Mouse (Mus musculus) ES-Bruce4 (cell line): ENCODE measurements around the gene Capn15.

Experiments used
- CTCF ChIP-seq: IDR thresholded peaks from one replicate; pipeline ENCODE4 v1.8.1; 2011; ENCODE audit warnings: low read depth, low read length
- EP300 ChIP-seq: IDR thresholded peaks from 2 replicates; pipeline ENCODE4 v1.6.1; 2011; ENCODE audit warnings: low read depth, low read length; ENCODE audit not compliant: insufficient read depth
- POLR2A ChIP-seq: IDR thresholded peaks from one replicate; pipeline ENCODE4 v1.8.1; 2011; ENCODE audit warnings: low read length; ENCODE audit not compliant: insufficient read depth

GRCm38 (mm10) chr17:25949981-25950380 lies 35.6 kb downstream of the Capn15 start:
- TF ChIP-seq POLR2A = no peak
- TF ChIP-seq CTCF = no peak
- TF ChIP-seq EP300 = no peak
